Mouse (Mus musculus) left cerebral cortex, postnatal 10 days (tissue): Measurements from ENCODE around the gene Ube2t. TPM values are rescaled to one million over a fixed set of nuclear protein-coding genes. Genes with fewer than 3 reads are reported as not detected.

ENCODE experiments used
- DNase-seq, 2 experiments: peaks; one replicate each; pipeline ENCODE4 v3.0.0; 2021 to 2022; ENCODE audit warnings: low spot score in 2 of 2, mixed read lengths in 1 of 2; ENCODE audit errors: extremely low spot score in 1 of 2
- intact Hi-C: fragments of 180-260 bp; cut with DNase I; formaldehyde crosslinking; loops from one replicate; pipeline ENCODE4 v1.15.1; 2025
- total RNA-seq, 2 experiments: library from RNA; stranded (reverse); gene quantifications; 2 replicates each; pipeline ENCODE4 v1.2.3; 2021

Ube2t gene
- total RNA-seq, 2 experiments from 2014 or later, result 2.9 to 3.7 TPM

DNA sequence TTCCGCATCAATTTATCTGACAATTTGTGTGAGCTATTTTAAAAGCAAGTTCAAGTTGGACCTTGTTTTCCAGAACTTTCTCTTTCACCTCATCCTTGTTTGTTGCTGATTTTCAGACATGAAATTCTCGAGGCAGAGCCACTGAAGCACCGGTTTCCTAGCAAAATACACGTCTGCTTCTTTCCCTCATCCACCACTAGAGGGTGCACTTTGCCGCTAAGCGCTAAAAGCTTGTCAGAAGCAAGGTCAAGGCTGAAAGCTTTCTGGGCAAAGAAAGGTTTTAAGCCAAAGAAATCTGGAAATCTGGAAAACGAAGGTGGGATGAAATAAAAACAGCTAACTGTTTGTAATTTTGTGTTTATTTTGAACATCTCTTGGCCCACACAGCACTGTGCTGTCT, 27.0 kb downstream of the Ube2t start:
- intact Hi-C loops, result loop anchor here (1.0 to 5.0 kb wide), 2 partner anchors 117 to 148 kb away; no protein-coding TSS in a partner anchor
- DNase-seq, result peak; percentile 79 to 80

DNA sequence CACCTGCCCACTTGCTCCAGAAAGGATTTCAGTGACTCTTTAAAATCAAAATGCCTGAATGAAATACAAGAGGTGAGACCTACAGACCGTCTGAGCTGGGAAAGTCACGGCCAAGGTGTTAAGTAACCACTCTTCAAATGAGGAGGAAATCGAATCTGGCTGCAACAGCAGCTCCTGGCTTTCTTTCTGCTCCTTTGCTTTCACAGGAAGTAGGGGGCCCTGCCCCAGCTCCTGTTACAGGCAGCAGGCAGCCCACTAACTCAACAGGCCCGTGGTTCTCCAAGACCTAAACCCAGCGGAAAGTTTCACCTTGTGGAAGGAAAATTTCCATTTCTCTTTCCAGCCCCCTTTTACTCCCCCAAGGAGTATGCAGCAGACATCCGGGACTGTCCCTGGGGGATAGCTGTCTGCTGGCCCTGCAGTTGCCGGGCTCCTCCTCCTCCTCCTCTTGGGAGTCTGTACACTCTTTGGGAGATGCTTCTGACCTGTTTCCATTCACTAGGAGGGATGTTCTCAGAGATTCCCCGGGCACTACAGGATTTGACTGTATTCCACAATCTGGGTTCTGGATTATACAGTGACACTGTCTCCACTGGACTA, 29.8 kb downstream of the Ube2t start:
- DNase-seq, result peak in 1 of 2 experiments; percentile 49
- intact Hi-C loops, result no loop called here

DNA sequence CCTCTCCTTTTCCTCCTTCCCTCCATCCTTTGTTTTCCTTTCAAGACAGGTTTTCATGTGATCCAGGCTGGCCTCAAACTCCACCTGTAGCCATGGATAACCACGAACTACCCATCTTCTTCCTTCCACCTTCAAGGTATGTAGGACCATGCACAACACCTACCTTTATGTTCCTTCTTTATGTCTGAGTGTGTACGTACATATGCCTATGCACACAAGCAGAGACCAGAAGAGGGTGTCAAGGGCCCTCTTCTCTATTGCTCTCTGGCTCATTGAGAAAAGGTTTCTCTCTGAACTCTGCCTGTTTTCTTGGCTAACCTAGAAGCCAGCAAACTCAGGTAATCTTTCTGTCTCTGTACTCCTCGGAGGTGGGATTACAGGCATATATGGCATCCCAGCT, 32.4 kb downstream of the Ube2t start:
- DNase-seq, result no peak
- intact Hi-C loops, result no loop called here

DNA sequence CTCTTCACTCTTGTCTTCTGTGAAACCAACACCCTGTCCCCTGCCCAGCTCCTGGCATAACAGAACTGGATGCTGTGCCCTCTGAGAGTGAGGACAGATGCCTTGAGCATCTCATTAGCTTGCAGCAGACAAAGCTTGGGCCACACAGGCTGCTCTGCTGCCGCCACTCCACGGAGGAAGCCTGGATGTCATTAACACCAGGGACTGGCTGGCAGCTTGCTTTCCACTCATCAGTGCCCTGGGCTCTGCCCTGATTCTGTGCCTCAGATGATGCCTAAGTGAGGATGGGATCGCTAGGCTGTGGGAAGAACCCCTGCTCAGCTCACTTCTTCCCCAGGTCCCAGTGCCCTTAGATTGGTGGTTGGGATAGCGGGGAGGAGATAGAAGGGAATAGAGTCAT, 33.1 kb downstream of the Ube2t start:
- intact Hi-C loops, result no loop called here
- no peak for DNase-seq

DNA sequence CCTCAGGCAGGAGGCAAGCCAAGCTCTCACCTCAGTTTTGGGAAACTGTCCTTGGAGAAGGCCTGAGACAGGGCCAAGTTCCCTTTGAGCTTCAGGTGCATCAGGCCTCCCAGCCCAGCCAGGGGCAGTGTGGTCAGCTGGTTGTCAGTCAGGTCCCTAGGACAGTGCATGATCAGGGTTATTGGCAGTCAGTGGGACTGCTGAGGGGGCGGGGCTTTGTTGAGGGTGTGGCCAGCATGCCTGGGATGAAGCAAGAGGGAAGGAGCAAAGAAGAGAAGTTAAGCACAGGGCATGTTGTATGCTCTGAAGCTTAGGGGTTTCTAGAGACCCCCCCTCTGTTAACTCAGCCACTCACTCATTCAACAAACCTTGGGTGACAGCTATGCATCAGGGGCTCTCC, 33.6 kb downstream of the Ube2t start:
- intact Hi-C loops, result no loop called here

DNA sequence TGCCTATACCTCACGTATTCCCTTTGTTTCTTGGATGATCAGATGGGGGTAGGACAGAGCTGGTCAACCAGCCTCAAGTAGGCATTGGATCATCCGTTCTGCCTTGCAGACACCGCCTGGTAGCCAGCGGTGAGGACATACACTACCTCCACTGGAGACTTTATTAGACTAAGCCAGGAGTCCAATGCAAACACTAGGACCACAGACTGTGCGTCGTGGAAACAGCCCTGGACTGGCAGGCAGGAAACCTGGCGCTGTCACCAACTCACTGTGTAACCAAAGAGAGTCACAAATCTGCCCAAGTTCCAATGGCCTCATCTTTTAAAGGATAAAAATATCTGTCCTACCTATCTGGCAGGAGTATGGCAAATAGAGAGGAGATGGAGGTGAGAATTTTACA, 34.1 kb downstream of the Ube2t start:
- intact Hi-C loops, result no loop called here
- no peak for DNase-seq

More for the DNA sequence above, 33.6 kb downstream of the Ube2t start:
- peak in 1 of 2 experiments; percentile 43 for DNase-seq

DNA sequence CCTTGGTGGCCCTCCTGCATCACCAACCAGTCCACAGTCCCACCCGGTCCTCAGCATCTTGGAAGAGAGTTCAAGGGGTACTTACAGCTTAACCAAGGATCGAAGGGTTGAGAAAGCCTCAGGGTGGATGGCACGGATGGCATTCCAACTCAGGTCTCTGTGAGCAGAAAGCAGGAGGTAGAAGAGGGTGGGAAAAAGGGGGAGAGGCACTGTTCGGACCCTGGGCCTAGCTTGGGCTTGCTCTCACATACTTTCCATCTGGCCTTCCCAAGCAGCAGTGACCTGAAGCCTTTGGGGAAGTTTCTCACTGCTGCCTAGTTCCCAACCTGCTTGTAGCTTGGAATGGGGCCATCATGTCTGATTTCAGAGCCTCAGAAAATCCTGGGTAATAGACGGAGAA, 35.2 kb downstream of the Ube2t start:
- no peak for DNase-seq
- intact Hi-C loops, result no loop called here

DNA sequence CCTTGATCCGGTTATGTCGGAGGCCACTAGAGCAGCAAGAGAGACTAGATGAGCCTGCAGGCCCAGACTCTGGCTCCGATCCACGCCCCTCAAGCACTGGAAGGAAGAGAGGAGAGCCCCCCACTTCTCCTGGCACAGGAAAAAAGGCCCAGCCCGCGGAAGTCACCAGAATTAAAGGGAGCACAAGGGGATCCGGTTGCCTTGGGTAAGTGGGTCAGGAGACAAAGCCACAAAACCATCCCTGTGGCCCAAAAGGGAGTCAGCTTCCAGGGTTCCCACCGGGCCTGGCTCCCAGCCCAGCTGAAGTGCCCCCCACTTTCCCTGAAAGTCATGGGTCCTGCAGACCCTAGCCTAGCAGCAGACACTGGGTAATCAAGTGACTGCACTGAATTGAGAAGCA, 35.9 kb downstream of the Ube2t start:
- peak; percentile 36 to 71 for DNase-seq

DNA sequence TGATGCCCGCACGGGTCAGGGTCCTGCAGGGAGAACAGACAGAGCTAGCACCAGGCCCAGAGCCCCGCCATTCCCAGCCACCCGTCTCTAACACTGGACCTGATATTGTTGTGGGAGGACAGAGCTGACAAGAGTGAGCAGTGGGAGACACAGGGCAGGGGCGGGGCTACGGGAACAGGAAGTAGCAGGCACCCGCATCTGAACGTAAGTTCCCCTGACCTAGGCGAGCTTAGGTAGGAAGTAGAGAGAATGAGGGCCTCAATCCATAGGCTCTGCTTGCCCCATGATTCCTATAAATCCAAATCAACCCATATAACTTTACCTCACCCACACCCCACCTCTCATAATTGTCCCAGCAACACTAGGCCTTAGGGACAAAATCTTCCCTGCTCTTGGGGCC, 38.2 kb downstream of the Ube2t start:
- no peak for DNase-seq
- intact Hi-C loops, result no loop called here

More for the DNA sequence above, 35.9 kb downstream of the Ube2t start:
- intact Hi-C loops, result no loop called here

DNA sequence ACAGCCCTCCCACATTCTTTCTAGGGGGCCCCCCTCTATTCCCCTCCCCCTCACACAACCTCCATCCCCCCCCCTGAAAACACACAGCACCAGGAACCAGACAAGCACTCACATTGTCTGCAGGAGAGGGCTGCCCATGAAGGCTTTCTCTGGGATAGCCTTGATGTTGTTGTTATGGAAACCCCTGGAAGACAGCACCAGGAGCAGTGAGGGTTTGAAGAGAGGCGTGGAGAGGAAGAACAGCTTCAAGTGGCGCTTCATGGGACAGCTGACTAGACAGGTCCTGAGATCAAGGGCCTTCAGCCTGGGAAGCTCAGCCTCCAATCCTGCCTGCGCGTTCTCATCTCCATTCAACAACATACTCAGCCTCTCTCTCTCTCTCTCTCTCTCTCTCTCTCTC, 41.0 kb downstream of the Ube2t start:
- DNase-seq, result no peak
- intact Hi-C loops, result no loop called here

DNA sequence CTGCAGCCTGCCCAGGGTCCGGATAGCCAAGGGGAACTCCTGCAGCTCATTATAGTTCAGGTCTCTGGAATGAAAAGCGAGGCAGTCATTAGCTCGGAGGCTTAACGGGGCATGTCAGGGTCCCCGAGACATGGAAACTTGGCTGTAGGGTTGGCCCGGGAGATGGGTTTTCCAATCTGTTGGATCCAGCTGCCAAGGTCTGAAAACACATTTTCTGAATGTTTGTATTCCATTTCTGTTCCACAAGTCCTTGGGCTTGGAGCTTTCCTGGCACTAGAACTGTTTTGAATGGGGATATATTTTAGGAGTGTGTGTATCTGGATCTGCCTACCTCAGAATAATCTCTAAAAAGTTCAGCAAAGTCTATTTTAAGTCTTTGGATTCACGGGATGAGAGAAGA, 43.3 kb downstream of the Ube2t start:
- intact Hi-C loops, result no loop called here
- peak in 1 of 2 experiments; percentile 33 for DNase-seq

DNA sequence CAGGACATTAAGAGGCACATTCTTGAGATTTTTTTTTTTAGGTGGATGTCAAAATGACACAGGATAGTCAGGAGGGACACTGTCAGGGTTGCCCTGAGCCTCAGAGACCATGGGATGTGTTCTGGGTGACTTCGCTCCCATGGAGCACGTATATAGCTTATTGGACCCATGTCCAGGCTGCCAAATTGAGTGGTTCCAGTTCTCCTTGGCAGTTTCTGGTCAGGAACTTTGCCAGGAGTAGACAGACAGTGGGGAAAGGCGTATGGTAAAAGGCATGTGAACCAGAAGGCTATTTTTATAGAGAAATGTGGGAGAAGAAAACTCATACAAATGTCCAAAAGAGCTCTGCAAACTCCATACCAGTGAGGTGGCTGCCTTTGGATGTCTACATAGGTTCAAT, 47.5 kb downstream of the Ube2t start:
- intact Hi-C loops, result no loop called here

DNA sequence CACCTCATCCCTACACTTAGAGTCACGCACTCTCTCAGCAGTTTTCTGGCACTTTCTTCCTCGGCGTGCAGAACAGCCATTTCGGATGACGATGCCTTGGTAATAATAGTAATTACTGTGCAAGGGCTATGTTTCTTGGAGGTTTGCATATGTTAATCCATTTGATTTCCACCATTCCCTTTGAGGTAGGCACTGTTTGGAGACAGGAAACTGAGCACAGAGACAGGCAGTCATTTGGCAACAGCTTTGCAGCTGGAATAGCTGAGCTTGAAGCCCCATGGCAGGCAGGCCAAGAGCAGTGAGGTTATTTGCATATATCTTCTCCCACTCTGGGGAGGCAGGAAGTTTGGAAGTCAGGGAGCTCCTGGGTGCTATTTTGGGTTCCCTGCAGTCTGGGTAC, 49.5 kb downstream of the Ube2t start:
- no peak for DNase-seq
- intact Hi-C loops, result no loop called here

More for the DNA sequence above, 47.5 kb downstream of the Ube2t start:
- DNase-seq, result no peak

DNA sequence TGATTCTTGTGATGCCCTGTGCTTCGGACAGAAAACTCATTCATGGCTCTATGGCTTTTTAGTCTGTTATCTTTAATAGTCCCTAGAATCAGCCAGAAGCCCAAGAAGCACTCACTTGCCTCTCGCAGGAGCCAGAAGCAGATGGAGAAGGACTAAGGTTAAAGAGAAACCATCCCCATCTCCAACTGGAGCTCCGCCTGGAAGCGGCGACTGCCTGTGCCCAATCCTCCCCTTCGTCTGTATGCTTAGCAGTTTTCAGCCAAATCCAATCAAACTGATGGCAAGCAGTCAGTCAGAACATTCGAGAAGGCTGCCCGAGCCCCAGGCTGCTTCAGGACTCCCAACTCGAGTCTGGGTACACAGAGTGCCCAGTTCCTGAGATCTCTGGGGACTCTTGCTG, 50.1 kb downstream of the Ube2t start:
- intact Hi-C loops, result no loop called here
- DNase-seq, result no peak

DNA sequence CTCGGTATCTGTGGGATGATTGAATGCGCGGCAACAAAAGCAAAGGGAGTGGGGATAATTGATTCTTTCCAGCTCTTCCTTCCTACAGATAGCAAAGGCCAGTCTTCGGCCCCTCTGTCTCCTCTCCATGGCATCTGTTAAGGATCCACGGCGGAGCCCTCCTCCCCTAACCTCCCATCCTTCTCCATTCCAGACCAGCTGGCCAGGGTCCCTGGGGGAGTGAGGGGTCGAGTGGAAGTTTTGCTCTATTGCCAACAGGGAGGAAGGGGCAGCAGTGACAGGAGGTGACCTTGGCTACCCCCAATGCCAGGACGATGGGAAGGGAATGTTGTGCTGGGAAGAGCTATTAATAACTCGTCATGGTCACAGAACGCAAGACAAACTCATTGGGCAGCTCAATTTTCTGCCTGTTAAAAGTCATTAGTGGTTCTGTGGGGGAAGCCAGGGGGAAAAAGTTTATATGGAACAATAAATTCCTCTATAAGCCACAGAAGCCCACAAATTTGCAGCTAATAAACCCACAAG, 52.6 kb downstream of the Ube2t start:
- intact Hi-C loops, result no loop called here
- DNase-seq, result no peak

DNA sequence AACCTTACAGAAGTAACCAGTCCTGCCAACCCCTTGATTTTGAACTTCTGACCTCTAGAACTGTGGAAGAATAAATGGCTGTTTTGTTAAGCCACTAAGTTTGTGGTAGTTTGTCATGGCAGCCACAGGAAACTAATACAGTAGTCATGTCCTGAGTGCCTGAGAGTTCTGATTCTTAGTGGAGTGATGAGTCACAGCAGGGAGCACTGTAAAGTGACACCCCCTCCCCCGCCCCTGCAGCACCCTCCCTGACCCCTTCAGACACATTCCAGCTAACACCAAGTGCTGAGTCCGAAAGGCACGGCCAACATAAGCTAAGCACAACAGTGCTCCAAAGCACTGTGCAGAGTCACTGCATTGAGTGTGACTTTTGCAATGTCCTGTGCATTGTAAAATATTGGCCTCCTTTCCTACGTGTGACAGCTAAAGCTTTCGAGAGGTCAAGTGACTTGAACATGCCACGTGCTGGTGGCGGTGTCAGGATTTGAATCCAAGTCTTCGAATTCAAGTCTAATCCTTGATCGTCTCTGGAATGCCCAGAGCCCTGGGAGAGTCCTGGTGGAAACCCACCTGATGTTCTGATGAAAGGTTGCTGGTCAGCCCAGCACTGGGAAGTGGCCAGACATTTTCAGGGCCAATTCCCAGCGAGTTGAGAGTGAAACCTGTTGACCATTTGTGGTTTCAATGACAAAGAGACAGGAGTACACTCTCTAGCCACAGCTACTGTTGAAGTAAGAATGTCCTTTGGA, 54.7 kb downstream of the Ube2t start:
- no peak for DNase-seq
- intact Hi-C loops, result no loop called here

DNA sequence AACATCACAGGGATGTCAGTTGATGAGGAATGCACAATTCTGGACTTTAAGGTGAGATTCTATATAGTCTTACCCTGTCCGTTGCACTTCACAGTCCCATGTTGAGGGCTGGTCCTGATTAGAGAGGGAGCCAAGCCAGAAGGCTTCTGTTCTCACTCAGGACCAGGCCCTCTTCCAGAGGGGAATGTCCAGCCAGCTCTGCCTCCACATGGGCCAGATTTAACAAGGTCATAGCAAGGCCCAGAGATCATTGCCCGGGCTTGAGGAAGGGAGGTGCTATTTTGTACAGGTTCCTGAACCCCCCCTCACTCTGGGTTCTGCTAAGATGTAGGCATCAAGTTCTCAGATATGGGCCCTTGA, 55.3 kb downstream of the Ube2t start:
- DNase-seq, result no peak
- intact Hi-C loops, result no loop called here

DNA sequence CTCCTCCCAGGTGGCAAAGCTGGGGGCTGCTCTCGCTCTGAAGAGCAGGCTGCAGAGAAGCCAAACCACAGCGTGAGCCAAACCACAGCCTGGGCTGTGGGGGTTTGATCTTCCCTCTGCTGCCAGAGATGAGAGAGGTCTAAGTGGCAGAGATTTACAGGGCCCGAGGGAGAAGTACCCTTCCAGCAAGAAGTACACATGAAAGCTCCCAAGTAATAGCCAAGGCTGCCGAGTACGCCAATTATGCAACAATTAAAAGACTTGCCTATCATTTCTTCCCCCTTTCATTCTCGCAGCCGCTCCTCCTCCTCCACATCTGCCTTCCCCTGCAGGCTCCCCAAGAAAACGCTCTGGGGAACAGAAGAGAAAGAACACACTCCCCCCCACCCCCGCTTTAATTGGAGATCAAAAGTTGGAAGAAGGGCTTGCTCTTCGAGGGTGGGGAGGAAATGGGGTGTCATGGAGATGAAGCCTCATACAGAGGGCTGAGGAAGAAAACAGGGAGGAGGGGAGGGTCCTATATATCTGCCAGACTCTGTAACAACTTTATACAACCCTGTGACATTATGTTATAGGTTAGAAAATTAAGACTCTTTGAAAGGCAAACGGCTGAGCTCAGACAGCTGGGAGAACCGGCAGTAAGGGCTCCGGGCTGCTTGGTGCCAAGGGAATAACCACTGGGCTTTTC, 56.9 kb downstream of the Ube2t start:
- DNase-seq, result no peak
- intact Hi-C loops, result no loop called here

DNA sequence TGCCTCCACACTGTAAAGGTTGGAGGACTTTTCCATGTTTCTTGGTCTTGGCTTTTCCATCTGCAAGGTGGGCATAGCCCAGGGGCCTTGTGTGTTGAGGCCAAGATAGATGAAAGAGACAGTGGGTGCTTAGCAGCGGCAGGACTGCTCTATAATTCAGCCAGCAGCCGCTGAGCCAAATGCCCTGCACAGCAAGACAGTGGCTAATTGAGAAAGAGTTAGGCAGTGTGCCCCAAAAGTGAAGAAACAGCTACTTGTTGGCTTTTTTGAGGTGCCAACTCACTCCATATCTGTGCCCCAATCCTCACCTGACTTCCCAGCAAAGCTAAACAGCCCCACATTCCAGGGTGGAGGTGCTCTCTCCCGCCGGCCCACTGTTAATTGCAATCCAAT, 57.4 kb downstream of the Ube2t start:
- no peak for DNase-seq
- intact Hi-C loops, result no loop called here
